Mouse (Mus musculus): ENCODE data around the gene Cyp8b1. TPM values are rescaled to one million over a fixed set of nuclear protein-coding genes. Genes with fewer than 3 reads are reported as not detected.
A peak's percentile ranks its signal among the peaks of the same experiment; 100 is the strongest.

Cyp8b1 gene
- total RNA-seq, 2 experiments from 2014 or later = not detected

DNA sequence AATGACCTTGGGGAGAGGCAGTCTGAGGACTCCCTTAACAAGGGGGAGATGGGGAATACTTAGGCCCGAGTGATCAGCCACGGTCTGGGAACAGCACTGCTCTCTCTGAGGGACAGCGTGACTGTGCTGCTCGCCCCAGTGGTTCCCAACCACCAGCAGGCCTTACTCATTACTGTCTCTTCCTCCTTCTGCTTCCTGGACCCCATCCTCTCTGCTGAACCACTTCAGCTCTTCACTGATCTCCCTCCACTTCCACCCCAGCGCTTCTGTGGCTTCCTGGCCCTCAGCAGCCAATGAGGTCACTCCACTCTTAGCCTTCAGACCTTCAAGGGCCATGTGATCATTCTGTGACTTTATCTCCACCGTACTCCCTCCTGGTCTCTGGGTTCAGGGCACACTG, 6.5 kb downstream of the Cyp8b1 start:
- no peak for TF ChIP-seq CTCF (conservative IDR thresholded peaks at IDR 0.05)
- Histone ChIP-seq H3K27ac (no peak overlapping the region), H3K4me3 (no peak overlapping the region)
- no peak for DNase-seq (ENCODE audit: low spot score in 2 of 2)

- Histone ChIP-seq H3K4me3 (no peak overlapping the region), H3K27ac (no peak overlapping the region)
- no peak for TF ChIP-seq CTCF (conservative IDR thresholded peaks at IDR 0.05)
- no peak for DNase-seq (ENCODE audit: low spot score in 2 of 2)
Measured at GRCm38 (mm10) chr9:121908321-121908720, 7.8 kb downstream of the Cyp8b1 start.

GRCm38 (mm10) chr9:121907356-121908070, 8.6 kb downstream of the Cyp8b1 start:
- Histone ChIP-seq H3K4me3 (no peak overlapping the region), H3K27ac (no peak overlapping the region; the same call in 1 of the 2 replicates)
- TF ChIP-seq CTCF (conservative IDR thresholded peaks at IDR 0.05) = no peak
- no peak for DNase-seq (ENCODE audit: low spot score in 2 of 2)

GRCm38 (mm10) chr9:121906456-121906855, 9.6 kb downstream of the Cyp8b1 start:
- Histone ChIP-seq H3K4me3 (no peak overlapping the region), H3K27ac (peak overlapping the region; percentile 72)
- DNase-seq (ENCODE audit: low spot score in 2 of 2) = no peak
- no peak for TF ChIP-seq CTCF (conservative IDR thresholded peaks at IDR 0.05)

DNA sequence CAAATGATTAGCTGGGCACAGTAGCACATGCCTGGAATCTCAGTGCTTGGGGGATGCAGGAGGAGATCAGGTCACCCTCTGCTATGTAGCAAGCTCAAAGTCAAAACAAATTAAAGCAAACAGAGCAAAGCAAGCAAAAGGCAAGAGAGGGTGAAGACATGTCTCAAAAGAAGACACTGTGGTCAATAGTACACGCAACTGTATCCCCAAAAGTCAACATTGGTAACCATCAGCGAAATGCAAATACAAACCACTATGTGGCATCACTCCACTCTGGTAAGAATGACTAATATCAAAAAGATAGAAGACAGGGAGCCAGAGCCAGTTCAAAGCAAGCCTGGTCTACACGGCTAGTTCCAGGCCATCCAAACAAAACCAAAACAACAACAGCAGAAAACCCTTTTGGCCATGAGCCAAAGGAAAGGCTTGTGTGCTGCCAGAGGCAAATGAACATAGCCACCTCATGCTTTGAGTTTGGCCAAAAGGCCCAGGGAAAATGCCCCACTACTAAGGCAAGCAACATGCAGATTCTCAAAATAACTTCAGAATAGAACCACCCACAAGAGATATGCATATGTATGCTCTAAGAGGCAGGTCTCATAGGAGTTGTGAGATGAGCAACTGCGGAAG, 10.4 kb downstream of the Cyp8b1 start:
- H3K4me3 ChIP-seq = no peak overlapping the region
- H3K27ac ChIP-seq = peak overlapping the region; percentile 74
- no peak for DNase-seq (ENCODE audit: low spot score in 2 of 2)
- peak; percentile 25 for TF ChIP-seq CTCF (conservative IDR thresholded peaks at IDR 0.05)

DNA sequence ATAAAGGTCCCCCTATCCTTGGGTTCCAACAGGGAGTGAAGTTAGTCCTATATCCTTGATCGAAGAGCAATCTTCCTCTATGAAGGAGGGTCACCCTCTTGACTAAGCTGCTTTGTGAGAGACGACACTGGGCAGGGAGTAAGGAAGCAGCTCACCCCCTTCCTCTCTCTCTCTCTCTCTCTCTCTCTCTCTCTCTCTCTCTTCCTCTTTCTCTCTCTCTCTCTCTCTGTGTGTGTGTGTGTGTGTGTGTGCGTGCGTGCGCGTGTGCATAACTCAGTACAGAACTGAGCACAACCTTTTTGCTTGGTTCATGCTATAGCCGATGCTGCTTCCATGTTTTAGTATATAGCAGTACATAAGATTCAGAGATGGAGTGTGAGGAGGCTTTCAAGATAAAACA, 11.2 kb downstream of the Cyp8b1 start:
- Histone ChIP-seq H3K27ac (peak overlapping the region; percentile 74; the same call in 1 of the 2 replicates), H3K4me3 (no peak overlapping the region)
- DNase-seq (ENCODE audit: low spot score in 2 of 2) = no peak
- no peak for TF ChIP-seq CTCF (conservative IDR thresholded peaks at IDR 0.05)

- Histone ChIP-seq H3K27ac (no peak overlapping the region), H3K4me3 (no peak overlapping the region)
- DNase-seq (ENCODE audit: low spot score in 2 of 2) = no peak
- TF ChIP-seq CTCF (conservative IDR thresholded peaks at IDR 0.05) = no peak
Measured at GRCm38 (mm10) chr9:121904319-121904718, 11.8 kb downstream of the Cyp8b1 start.

GRCm38 (mm10) chr9:121903476-121904305, 12.4 kb downstream of the Cyp8b1 start:
- Histone ChIP-seq H3K4me3 (no peak overlapping the region), H3K27ac (no peak overlapping the region)
- no peak for TF ChIP-seq CTCF (conservative IDR thresholded peaks at IDR 0.05)
- DNase-seq (ENCODE audit: low spot score in 2 of 2) = no peak

- DNase-seq (ENCODE audit: low spot score in 2 of 2) = peak in 1 of 2 experiments; percentile 6
- Histone ChIP-seq H3K4me3 (no peak overlapping the region), H3K27ac (no peak overlapping the region)
- no peak for TF ChIP-seq CTCF (conservative IDR thresholded peaks at IDR 0.05)
Measured at GRCm38 (mm10) chr9:121901710-121902700, 14.1 kb downstream of the Cyp8b1 start.

- TF ChIP-seq CTCF (conservative IDR thresholded peaks at IDR 0.05) = no peak
- no peak for DNase-seq (ENCODE audit: low spot score in 2 of 2)
Measured at GRCm38 (mm10) chr9:121900282-121900855, 15.7 kb downstream of the Cyp8b1 start.

DNA sequence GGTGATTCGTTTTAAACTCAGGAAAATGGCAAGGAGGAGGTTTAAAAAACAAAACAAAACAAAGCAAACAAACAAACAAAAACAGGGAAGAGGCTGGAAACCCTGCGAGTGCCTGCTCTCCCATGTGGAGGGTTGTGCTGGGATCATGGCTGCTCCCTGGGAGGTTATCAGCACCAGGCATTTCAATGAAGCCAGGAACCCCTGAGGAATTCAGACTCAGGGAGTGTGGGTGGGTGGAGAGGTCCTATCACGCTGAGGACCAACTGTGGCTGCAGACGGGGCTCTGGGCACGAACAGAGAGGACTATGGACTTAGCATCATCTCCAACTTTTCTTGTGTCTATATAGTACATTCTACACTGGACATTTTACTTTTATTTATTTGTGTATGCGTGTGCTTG, 16.8 kb downstream of the Cyp8b1 start:
- H3K27ac ChIP-seq = no peak overlapping the region
- no peak for DNase-seq (ENCODE audit: low spot score in 2 of 2)
- no peak for TF ChIP-seq CTCF (conservative IDR thresholded peaks at IDR 0.05)
- no peak overlapping the region for H3K4me3 ChIP-seq

More at GRCm38 (mm10) chr9:121900282-121900855, 15.7 kb downstream of the Cyp8b1 start:
- H3K4me3 ChIP-seq = no peak overlapping the region
- no peak overlapping the region for H3K27ac ChIP-seq

GRCm38 (mm10) chr9:121898245-121898644, 17.9 kb downstream of the Cyp8b1 start, which contains the start of gene Ackr2:
Gene Ackr2, plus strand, starts transcription at chr9:121898355.
- no peak for TF ChIP-seq CTCF (conservative IDR thresholded peaks at IDR 0.05)
- no peak for DNase-seq (ENCODE audit: low spot score in 2 of 2)
- Histone ChIP-seq H3K27ac (no peak within 1 kb of the TSS), H3K4me3 (no peak within 1 kb of the TSS)
